Mouse (Mus musculus) midbrain, postnatal 0 days (tissue): ENCODE results near the gene Ciz1. TPM values are rescaled to one million over a fixed set of nuclear protein-coding genes. Genes with fewer than 3 reads are reported as not detected.

Experiments used
- ATAC-seq: fragments of 200-750 bp; cut with Nextera tagmentation; 2 replicates; pipeline ENCODE4 v1.8.0; 2017; ENCODE audit warnings: moderate number of reproducible peaks, mild to moderate bottlenecking, moderate TSS enrichment, moderate library complexity; ENCODE audit not compliant: low FRiP score
- DNase-seq: peaks from one replicate; pipeline ENCODE4 v3.0.0-alpha.2; 2015; ENCODE audit warnings: low spot score
- H3K27ac ChIP-seq: fragments of 300-500 bp; sonication (generic); 2 replicates; pipeline ENCODE4 v1.5.1; 2014; ENCODE audit warnings: low read depth, mild to moderate bottlenecking, low read length, mixed read lengths
- H3K27me3 ChIP-seq: fragments of 300-500 bp; sonication (generic); 2 replicates; pipeline ENCODE4 v1.6.1; 2014; ENCODE audit warnings: low read length, control low read depth, mixed read lengths; ENCODE audit not compliant: insufficient read depth
- H3K36me3 ChIP-seq: fragments of 300-500 bp; sonication (generic); 2 replicates; pipeline ENCODE4 v1.6.1; 2014; ENCODE audit warnings: low read length, control low read depth, mixed read lengths; ENCODE audit not compliant: insufficient read depth
- H3K4me1 ChIP-seq: fragments of 300-500 bp; sonication (generic); 2 replicates; pipeline ENCODE4 v1.6.1; 2014; ENCODE audit warnings: mild to moderate bottlenecking, control low read depth, antibody characterized with exemption, low read length, mixed read lengths; ENCODE audit not compliant: insufficient read depth
- H3K4me2 ChIP-seq: fragments of 300-500 bp; sonication (generic); 2 replicates; pipeline ENCODE4 v1.6.1; 2014; ENCODE audit warnings: low read depth, mild to moderate bottlenecking, low read length, mixed read lengths; ENCODE audit not compliant: poor library complexity, severe bottlenecking
- H3K4me3 ChIP-seq: fragments of 300-500 bp; sonication (generic); 2 replicates; pipeline ENCODE4 v1.5.1; 2014; ENCODE audit warnings: low read depth, mild to moderate bottlenecking, low read length, moderate library complexity
- H3K9ac ChIP-seq: fragments of 300-500 bp; sonication (generic); replicated peaks from 2 replicates; pipeline ENCODE4 v1.6.1; 2014; ENCODE audit warnings: mild to moderate bottlenecking, low read length, moderate library complexity, mixed read lengths; ENCODE audit not compliant: poor library complexity, severe bottlenecking
- H3K9me3 ChIP-seq: fragments of 300-500 bp; sonication (generic); 2 replicates; pipeline ENCODE4 v1.6.1; 2016; ENCODE audit warnings: low read length, control low read depth
- CTCF ChIP-seq: IDR thresholded peaks from 2 replicates; pipeline ENCODE4 v1.5.1; 2016; ENCODE audit warnings: antibody characterized with exemption, mild to moderate bottlenecking
- WGBS: fragments of 180-500 bp; shearing (Covaris S2); extraction: QIAGEN DNeasy Blood & Tissue Kit; methylation state at CpG from one replicate; pipeline ENCODE4 v1.1.7; 2014; 5-methylcytosine and 5-hydroxymethylcytosine counted together
- polyA plus RNA-seq: library from polyadenylated mRNA; unstranded; fragments of >200 nt; fragmentation: Nextera tagmentation; extraction: Ambion mirVana; gene quantifications from 2 replicates; pipeline ENCODE4 v1.2.1, GENCODE M21; 2015
- total RNA-seq: library from RNA; depleted of rRNA; stranded (reverse); fragments of >200 nt; gene quantifications from 2 replicates; pipeline ENCODE4 v1.2.3, GENCODE M21; 2014

The Ciz1 gene
- total and polyA plus RNA-seq, 2 experiments from 2014 or later: 47.3 to 81.8 TPM

GRCm38 (mm10) chr2:32322754-32323741, 29.1 kb upstream of the Ciz1 start:
- H3K9me3 ChIP-seq: no peaks in the 10 kb centered on the region
- WGBS: 29% methylated on average over 7 of the region's 7 CpGs
- H3K4me3 ChIP-seq: no peak overlapping the region
- TF ChIP-seq CTCF: no peak
- H3K4me1 ChIP-seq: peaks cover 13% of the 10 kb centered on the region
- H3K27ac ChIP-seq: peak overlapping the region; percentile 79
- H3K9ac ChIP-seq: 0 out of 2 replicates have a peak overlapping the region, but pooled peaks have one; percentile 20
- peak overlapping the region; percentile 26 for H3K4me2 ChIP-seq
- no peaks in the 10 kb centered on the region for H3K27me3 ChIP-seq
- DNase-seq (peak; percentile 74), ATAC-seq (peak; percentile 68)
- peaks cover 26% of the 10 kb centered on the region for H3K36me3 ChIP-seq

- ATAC-seq: no peak
- no peak overlapping the region for H3K9ac ChIP-seq
- no peak overlapping the region for H3K27ac ChIP-seq
- H3K36me3 ChIP-seq: peaks cover 27% of the 10 kb centered on the region
- peaks cover 13% of the 10 kb centered on the region for H3K4me1 ChIP-seq
- no peaks in the 10 kb centered on the region for H3K27me3 ChIP-seq
- DNase-seq: no peak
- H3K4me3 ChIP-seq: no peak overlapping the region
- TF ChIP-seq CTCF: peak; percentile 45
- H3K9me3 ChIP-seq: no peaks in the 10 kb centered on the region
- 51% methylated on average over 4 of the region's 4 CpGs for WGBS
- no peak overlapping the region for H3K4me2 ChIP-seq
Measured at GRCm38 (mm10) chr2:32324322-32324721, 27.8 kb upstream of the Ciz1 start.

- H3K36me3 ChIP-seq: peaks cover 20% of the 10 kb centered on the region
- no peaks in the 10 kb centered on the region for H3K27me3 ChIP-seq
- no peaks in the 10 kb centered on the region for H3K9me3 ChIP-seq
- no peak overlapping the region for H3K27ac ChIP-seq
- DNase-seq: no peak
- no peak for TF ChIP-seq CTCF
- H3K4me1 ChIP-seq: peaks cover 13% of the 10 kb centered on the region
- ATAC-seq: no peak
- H3K4me2 ChIP-seq: no peak overlapping the region
- H3K4me3 ChIP-seq: no peak overlapping the region
- WGBS: 71% methylated on average over 7 of the region's 7 CpGs
- no peak overlapping the region for H3K9ac ChIP-seq
Measured at GRCm38 (mm10) chr2:32325342-32325741, 26.8 kb upstream of the Ciz1 start.

- WGBS: 75% methylated on average over 4 of the region's 4 CpGs
Measured at GRCm38 (mm10) chr2:32327200-32327599, 24.9 kb upstream of the Ciz1 start.

GRCm38 (mm10) chr2:32328911-32329460, 23.1 kb upstream of the Ciz1 start:
- 41% methylated on average over 13 of the region's 13 CpGs for WGBS
- Histone ChIP-seq H3K4me3 (no peak overlapping the region), H3K9me3 (no peaks in the 10 kb centered on the region), H3K27me3 (no peaks in the 10 kb centered on the region), H3K4me1 (no peaks in the 10 kb centered on the region), H3K27ac (no peak overlapping the region), H3K9ac (0 out of 2 replicates have a peak overlapping the region, but pooled peaks have one; percentile 39), H3K4me2 (no peak overlapping the region), H3K36me3 (peaks cover 37% of the 10 kb centered on the region)
- no peak for TF ChIP-seq CTCF
- ATAC-seq (no peak), DNase-seq (no peak)

More at GRCm38 (mm10) chr2:32327200-32327599, 24.9 kb upstream of the Ciz1 start:
- ATAC-seq: no peak
- Histone ChIP-seq H3K4me1 (peaks cover 10% of the 10 kb centered on the region), H3K4me2 (no peak overlapping the region), H3K9ac (no peak overlapping the region), H3K27me3 (no peaks in the 10 kb centered on the region), H3K27ac (no peak overlapping the region), H3K36me3 (peaks cover 24% of the 10 kb centered on the region), H3K4me3 (no peak overlapping the region), H3K9me3 (no peaks in the 10 kb centered on the region)
- no peak for TF ChIP-seq CTCF
- no peak for DNase-seq

- H3K9ac ChIP-seq: no peak overlapping the region
- no peaks in the 10 kb centered on the region for H3K4me1 ChIP-seq
- no peak for TF ChIP-seq CTCF
- H3K4me3 ChIP-seq: no peak overlapping the region
- no peak for DNase-seq
- ATAC-seq: no peak
- H3K4me2 ChIP-seq: no peak overlapping the region
- no peak overlapping the region for H3K27ac ChIP-seq
- no peaks in the 10 kb centered on the region for H3K27me3 ChIP-seq
- peaks cover 40% of the 10 kb centered on the region for H3K36me3 ChIP-seq
- WGBS: 59% methylated on average over 6 of the region's 6 CpGs
- no peaks in the 10 kb centered on the region for H3K9me3 ChIP-seq
Measured at GRCm38 (mm10) chr2:32329531-32329930, 22.6 kb upstream of the Ciz1 start.
